Mouse (Mus musculus) right cerebral cortex, postnatal 10 days (tissue): Measurements from ENCODE around the gene Ckm.

ENCODE experiments used
- DNase-seq, 2 experiments: peaks; one replicate each; pipeline ENCODE4 v3.0.0; 2021; ENCODE audit warnings: low spot score in 2 of 2

Gene Ckm

DNA sequence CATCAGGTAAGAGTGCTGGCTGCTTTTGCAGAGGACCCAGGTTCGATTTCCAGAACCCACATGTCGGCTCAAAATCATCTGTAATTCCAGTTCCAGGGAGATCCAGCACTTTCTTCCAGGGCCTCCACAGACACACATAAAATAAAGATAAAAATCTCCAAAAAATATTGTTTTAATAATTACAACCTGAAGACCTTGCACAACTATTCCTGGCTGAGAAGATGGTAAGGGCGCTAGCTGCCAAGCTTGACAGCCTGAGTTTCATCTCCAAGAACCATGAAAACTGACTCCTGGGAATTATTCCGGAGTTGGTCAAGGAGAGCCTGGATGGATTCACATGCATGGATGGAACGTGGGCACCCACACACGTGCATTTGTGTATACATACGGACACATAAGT is at the start of gene Ckm:
Ckm (plus strand) TSS at position 301 of the 400 bp plus-strand sequence.
- DNase-seq: no peak

DNA sequence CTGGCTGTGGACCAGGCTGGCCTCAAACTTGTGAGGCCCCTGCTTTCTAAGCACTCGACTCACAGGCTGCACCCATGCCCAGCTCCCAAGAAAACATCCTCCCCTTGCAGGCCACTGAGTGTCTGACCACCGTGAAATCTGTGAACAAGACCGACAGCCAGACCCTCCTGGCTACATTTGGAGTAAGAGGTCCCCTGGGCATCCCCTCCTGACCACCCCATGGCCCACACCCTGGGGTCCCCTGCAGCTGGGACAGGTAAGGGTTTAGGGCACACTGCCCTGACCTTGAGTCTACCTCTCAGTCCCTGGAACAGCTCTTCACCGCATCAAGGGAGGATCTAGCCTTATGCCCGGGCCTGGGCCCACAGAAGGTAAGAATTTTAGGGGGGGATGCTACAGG is 49.6 kb upstream of the Ckm start:
- no peak for DNase-seq

DNA sequence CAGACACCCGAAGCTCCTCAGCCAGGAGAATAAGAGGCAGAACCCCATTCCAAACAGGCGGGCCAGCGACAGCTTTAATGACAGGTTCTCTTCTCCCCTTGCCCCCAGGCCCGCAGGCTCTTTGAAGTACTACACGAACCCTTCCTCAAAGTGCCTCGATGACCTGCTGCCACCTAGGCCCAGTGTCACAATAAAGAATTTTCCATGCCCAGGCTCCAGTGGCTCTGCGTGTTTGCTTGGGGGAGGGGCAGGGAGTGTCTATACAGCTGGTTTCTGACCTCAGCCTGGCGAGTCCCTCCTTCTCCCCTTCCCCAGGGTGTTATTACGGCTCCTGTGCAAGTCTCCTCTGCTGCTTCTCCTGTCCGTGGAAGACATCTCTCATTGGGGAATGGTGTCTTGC is 48.3 kb upstream of the Ckm start:
- no peak for DNase-seq

DNA sequence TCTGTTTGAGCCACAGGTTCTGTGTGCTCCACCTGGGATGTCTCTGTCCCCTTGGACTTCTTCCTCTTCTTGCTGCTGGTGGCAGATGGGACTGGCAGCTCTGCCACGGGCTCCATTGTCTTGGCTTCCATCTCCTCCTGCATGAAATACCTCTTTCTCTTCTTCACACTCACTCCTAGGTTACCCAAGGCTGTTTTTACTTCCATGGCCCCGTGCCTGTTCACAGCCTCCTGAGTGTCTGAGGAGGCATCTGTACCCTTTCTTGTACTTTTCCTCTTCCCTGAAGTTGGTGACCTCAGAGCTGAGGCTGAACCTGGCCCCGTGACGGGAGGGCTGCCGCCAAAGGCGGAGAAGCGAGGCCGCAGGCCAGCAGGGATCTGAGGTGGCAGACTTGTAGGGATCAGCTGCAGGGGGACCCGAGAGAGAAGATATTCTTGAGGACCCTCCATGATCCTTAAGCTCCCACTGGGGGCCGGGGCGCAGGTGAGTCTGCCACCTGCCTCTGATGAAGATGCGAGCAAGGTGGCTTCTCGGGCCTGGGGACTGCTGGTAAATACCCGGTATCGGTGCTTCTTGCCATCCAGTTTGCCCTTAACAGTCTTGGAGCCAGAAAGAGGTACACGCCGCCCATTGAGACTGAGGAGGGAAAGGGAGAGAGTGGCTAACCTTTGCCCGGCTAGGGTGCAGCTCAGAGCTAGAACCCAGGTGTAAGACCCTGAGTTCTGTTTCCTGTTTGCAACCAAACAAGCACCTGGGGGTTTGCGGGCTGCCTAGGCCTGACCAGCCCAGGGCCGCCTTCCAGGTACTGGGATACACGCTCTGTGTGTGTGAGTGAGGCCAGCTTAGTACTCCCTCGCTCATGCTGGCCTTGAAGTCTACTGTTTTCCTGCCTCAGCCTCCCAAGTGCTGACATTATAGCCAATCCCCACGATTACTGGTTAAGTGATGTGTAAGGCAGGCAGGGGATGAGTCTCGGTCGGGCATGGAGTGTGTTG is 46.9 kb upstream of the Ckm start:
- DNase-seq: no peak

GRCm38 (mm10) chr7:19358634-19359033 is 45.9 kb upstream of the Ckm start:
- no peak for DNase-seq

DNA sequence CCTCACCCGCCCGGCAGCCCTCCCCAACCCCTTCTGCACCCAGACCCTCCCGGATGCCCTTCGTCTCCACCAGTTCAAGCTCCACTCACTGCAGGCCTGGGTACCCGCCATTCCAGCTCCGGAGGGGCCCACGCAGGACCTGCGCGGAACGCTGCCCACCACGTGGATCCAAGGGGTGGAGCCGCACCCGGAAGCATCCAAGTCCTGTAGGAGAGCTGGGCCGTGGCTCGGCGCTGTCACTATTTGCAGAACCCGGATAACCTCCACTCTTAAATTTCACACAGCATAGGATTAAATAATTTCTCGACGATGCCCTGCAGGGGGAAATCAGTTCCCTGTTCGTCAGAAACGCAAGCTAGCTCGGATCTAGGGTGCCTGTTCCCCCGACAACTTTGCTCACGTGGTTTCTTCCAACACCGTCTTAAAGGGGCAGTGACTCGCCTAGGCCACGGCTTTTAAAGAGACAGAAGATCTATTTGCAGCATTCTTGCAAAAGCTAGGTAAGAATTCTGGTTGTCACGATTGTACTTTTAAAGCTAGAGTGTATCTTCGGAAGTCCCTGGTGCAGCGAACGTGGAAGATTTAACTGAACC is 45.2 kb upstream of the Ckm start, which contains the start of the genes Cd3eap and Ppp1r13l:
Cd3eap (minus strand) TSS at position 185 of the 593 bp plus-strand sequence.
Ppp1r13l (plus strand) TSS at position 451 of the 593 bp plus-strand sequence.
- peak; percentile 93 to 94 for DNase-seq

GRCm38 (mm10) chr7:19359892-19360641 is 44.5 kb upstream of the Ckm start:
- DNase-seq: peak; percentile 85 to 90

- DNase-seq: peak; percentile 94 to 95
These were observed 43.6 kb upstream of the Ckm start for GRCm38 (mm10) chr7:19360944-19361343.

DNA sequence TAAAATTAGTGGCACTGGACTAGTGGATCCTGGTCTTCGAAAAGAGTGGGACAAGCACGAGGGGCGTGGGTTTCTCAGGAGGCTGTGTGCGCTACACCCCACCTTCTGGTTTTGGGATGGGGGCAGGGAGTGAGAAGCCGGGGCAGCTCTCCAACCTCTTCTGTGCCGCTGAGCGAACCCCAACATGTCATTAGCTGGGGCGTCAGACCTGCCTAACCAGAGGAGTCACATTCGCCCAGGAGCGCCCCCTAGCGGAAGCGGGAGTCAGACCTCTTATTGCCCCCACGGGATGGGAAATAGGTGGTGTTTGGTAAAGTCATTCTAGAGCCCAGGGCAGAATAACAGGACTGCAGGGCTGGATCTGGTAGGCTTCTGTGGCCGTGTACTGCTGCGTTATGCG is 42.9 kb upstream of the Ckm start:
- peak; percentile 66 to 79 for DNase-seq

- DNase-seq: no peak
These were observed 42.3 kb upstream of the Ckm start for GRCm38 (mm10) chr7:19362276-19362675.

DNA sequence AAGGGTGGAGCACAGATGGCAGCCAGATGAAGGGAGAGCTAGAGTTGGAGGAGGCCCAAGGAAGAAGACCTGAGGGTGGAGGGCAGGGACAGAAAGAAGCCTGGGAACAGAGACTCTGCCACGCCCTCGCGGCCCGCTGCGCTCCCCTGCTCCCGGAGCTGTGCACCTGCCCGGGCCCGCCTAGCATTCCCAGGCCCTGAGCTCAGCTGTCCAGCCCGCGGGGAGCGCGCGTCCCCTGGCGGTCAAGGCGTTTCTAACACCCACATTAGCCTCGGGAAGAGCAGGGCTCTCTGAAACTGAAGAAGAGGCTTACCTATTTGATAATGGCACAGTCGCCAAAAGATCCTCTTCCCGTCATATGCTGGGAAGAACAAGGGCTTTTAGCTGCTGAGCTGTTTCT is 40.7 kb upstream of the Ckm start:
- DNase-seq: no peak

DNA sequence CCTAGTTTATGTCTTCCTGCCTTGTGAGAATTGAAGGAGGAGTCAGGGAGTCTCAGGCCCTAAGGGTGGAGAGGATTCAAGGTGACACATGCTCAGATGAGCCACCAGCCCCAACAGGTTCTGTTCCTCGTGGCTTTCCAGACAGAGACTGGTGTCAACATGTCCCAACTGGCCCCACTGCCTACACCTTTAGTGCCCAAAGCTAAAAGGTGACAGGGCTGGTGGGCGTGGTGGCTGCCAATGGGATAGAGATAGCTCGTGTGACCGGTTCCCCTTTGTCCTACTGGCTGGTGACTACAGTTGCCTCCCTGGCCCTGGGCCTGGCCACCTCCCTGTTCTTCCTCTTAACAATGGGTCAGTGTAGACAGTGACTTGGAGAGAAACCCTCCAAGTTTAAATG is 39.2 kb upstream of the Ckm start:
- DNase-seq: no peak

- no peak for DNase-seq
These were observed 36.2 kb upstream of the Ckm start for GRCm38 (mm10) chr7:19368380-19368779.

GRCm38 (mm10) chr7:19369823-19370425 is 34.7 kb upstream of the Ckm start:
- peak; percentile 70 to 80 for DNase-seq

DNA sequence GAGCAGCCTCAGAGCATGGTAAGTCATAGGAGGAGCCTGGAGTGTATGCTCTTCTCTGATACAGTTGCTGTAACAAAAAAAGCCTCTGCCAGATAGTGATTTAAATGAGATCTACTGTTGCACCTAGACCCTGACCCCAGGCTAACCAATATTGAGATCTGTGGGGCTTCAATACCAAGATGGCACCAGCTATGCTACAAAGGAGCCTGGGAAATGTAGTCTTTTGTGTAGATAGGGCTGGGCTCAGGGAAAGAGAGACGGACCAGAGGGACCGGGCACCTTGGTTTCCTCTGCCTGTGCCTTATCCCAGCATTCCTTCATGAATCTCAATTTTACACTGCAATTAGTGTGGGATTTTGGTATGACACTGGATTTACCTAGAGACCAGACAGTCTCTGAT is 31.2 kb upstream of the Ckm start:
- DNase-seq: no peak

- no peak for DNase-seq
These were observed 29.2 kb upstream of the Ckm start for GRCm38 (mm10) chr7:19375368-19375767.

DNA sequence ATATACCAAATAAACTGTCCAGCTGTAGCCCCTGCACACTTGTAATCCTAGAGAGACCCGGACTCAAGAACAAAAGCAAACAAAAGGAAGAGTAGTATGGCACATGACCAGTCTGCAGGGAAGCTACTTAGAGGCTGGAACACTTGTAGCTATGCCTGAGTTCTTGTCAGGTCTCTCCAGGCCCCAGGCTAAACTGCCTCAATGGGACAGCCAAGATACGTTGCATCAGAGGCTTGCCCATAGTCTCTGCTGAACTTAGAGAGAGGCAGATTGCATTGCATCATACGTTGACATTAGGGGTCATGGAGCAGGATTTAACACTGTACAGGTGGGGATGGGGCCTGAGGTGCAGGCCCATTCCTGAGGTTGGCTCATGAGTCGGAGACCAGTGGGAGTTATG is 28.6 kb upstream of the Ckm start:
- DNase-seq: no peak

- no peak for DNase-seq
These were observed 26.5 kb upstream of the Ckm start for GRCm38 (mm10) chr7:19378049-19378448.

DNA sequence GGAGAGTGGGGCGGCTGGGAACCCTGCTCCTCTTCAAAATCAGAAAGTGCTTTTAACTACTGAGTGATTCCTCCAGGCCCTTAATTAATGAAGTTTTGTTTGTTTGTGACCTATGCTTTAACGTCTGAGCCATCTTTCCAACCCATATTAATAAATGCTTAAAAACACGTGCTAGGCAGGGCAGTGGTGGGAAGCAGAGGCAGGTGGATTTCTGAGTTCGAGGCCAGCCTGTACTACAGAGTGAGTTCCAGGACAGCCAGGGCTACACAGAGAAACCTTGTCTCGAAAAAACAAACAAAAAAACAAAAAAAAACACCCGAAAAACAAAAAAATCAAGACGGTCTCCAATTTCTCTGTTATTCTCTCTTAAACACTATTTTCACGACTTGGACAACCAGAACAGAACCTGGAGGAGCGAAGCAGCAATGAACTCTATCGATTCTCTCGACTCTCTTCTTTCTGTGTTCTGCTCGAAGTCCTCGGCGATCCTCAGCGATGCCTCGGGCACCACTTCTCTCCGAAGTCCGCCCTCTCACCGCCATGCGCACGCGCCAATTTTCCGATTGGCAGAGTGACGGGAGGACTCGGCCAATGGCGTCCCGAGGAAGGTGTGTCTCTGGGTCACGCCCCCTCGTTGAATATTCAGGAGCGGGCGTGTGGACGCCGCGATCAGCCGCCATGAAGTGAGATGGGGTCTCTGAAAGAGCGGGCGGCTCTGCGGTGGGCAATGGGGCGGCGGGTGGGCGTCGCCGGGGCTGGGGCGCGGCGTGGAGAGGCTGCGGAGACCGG is 23.0 kb upstream of the Ckm start, which contains the start of gene Ercc2:
Ercc2 (plus strand) TSS at position 634 of the 789 bp plus-strand sequence.
- peak; percentile 99 to 100 for DNase-seq

- DNase-seq: no peak
These were observed 22.4 kb upstream of the Ckm start for GRCm38 (mm10) chr7:19382166-19382541.

GRCm38 (mm10) chr7:19383708-19384107 is 20.9 kb upstream of the Ckm start:
- DNase-seq: no peak
